Mouse (Mus musculus) MEL-GATA-1-ER (cell line): ENCODE results near the gene Arrdc3.

ENCODE experiments used
- DNase-seq: peaks from one replicate; pipeline ENCODE4 v3.0.0-alpha.2; 2012; ENCODE audit warnings: low read depth; ENCODE audit errors: extremely low read depth

Arrdc3 gene

DNA sequence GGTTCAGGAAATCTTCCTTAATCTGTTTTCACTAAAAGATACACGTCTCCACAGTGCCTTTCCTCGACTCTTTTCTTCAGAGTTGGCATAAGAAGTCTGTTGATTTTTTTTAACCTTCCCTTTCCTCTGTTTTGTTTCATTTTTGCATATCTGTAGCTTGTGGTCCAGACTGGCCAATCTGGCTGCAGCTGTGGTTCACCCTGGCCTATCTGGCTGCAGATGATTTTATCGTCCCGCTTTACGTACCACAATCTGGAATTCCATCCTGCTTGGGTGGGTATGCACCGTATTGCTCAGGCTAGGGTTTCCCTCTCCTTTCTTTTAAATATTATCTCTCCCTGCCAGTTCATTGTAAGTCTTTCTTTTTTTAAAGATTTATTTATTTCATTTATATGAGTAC, 37.8 kb downstream of the Arrdc3 start:
- DNase-seq = no peak

DNA sequence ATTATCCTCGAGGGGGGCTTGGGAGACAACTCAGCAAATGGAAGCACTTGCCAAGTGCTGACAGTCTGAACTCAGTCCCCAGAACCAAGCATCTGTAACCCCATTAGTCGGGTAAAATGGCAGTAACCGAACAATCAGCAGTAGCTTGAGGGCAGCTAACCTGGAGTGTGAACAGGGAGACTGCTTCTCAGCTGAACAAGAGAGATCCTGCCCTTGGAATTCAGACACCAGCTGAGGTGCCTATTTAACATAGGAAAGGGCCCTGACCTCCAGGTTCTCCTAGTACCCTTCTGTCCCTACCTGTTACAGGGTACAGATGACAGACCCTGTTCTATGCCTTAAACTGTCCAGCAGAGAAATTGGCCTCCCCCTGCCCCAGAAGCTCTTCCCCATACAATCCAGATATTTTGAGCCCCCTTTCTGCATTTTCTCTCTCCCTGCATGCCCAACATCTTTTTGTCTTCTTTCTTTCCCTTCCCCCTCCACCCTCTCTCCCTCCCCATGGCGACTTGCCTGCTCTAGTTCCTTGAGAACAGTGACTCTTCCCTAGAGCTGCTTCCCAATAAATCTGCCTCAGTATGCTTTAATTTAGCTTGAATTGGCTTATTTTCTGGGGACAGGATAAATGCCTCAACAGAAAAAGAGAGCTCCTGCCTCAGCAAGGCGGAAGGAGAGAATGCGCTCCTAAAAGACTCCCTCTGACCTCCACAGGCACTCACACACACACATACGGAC, 38.6 kb downstream of the Arrdc3 start:
- DNase-seq = no peak

DNA sequence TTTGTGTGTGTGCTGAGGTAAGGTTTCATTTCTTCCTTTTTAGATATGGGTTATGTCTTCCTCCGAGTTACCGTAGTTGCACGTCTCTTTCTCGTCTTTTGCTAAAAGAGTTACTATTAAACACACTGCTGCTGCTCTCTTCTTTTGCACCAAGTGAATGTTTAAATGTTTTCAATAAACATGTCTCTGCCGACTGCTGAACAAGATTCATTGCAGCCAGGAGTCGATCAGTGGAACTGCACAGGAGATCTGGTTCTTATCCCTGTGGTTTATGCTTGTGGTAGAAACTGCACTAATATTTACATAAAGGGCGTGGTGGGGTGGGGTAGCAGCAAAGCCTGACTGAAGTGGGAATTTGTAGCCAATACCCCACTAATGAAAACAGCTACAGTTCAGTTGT, 45.0 kb downstream of the Arrdc3 start:
- DNase-seq = peak; percentile 72

DNA sequence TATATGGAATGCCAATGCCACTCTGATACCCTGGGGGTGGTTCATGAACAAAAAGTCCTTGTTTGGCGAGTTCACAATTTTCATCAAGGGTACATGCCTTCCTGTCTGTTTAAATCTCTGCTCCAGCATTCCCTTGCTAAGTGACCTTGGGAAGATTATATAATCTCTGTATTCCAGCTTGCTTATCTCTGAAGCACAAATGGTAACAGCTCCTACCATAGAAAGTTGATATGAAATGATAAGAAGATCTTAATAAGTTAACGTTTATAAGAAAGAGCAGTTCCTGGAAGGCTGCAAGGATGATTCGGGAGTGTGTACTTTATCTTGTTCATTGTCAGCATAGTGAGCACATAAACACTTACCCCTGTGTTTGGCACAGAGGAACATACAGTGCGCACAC, 46.8 kb downstream of the Arrdc3 start:
- DNase-seq = no peak

DNA sequence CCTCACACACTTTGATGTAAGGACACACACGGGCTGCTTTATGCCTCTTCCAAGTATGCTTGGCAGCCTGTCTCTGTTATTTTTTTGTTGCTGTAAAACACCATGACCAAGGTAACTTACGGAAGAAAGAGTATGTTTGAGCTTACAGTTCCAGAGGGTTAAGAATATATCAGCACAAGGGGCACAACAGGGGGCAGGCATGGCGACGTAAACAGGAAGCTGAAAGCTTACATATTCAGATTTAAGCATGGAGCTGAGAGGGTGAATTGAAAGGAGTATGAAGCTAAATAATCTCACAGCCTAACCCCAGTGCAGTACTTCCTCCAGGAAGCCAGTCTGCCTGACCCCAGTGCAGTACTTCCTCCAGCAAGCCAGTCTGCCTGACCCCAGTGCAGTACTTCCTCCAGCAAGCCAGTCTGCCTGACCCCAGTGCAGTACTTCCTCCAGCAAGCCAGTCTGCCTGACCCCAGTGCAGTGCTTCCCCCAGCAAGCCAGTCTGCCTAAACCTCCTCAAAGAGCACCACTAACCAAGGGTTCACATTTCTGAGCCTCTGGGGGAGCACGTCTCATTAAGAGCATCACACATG, 49.7 kb downstream of the Arrdc3 start:
- DNase-seq = no peak

DNA sequence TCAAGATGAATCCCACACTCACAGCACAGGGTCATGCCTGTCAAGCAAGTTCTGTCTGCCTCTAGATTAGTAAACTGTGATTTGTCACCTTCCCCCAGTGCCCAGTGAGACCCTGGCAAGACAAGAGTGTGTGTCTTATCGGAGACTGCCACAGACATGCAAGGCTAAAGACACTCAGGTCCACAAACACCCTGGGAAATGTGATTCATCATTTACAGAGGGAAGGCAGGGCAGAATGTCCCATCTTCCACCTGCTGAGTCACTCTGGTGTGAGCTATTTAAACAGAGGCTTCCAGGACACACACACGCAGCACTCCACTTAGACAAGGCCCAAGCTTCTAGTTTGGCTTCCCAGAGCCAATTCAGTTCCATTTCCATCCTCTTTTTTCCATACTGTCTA, 53.2 kb downstream of the Arrdc3 start:
- DNase-seq = no peak

DNA sequence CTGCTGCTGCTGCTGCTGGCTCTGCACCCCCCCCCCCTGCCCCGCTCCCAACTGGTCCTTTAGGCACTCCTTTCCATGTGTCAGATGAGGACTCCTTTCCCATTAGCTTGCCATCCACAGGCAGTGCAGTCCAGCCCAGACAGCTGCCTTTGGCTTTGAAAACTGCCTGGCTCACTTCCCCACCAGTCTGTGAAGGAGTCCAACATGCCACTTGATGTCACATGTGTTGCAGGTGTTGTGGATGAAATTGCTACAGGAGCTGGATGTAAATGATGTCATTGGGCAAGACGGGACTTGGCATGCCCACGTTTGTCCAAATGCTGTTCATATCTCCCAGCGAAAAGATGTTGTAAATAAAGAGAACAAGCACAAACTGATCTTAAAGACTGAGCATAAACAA, 56.0 kb downstream of the Arrdc3 start:
- DNase-seq = no peak

DNA sequence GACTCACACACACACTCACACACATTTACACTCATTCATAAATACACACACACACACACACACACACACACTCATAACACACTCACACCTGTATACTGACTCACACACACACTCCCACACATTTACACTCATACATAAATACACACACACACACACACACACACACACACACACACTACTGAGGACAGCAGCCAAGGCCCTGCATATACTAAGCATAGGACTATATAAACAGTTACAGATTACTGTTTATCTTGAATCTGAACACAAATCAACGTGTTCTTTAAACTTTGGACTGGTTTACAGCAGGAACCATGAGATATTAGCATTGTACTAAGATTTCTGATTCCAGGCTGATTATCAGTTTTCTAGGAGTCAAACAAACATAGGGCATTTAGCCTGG, 56.7 kb downstream of the Arrdc3 start:
- DNase-seq = no peak

DNA sequence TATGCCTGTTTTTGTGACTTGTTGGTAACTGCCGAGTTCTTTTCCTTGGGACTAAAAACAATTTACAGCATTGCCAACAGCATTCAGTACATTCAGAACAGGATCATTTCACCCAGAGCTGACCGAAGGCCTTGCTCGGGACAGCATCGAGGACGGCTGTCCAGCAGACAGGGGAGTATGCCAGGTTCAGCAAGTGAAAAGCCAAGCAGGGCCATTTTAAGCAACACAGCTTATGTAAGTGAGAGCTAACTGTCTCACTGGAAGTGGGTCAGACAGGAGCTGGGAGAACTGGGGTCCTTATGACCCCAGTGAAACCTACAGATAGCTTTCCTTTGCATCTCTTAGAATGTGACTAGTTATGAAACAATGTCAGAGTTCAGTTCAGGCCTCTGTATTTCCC, 57.2 kb downstream of the Arrdc3 start:
- DNase-seq = no peak

DNA sequence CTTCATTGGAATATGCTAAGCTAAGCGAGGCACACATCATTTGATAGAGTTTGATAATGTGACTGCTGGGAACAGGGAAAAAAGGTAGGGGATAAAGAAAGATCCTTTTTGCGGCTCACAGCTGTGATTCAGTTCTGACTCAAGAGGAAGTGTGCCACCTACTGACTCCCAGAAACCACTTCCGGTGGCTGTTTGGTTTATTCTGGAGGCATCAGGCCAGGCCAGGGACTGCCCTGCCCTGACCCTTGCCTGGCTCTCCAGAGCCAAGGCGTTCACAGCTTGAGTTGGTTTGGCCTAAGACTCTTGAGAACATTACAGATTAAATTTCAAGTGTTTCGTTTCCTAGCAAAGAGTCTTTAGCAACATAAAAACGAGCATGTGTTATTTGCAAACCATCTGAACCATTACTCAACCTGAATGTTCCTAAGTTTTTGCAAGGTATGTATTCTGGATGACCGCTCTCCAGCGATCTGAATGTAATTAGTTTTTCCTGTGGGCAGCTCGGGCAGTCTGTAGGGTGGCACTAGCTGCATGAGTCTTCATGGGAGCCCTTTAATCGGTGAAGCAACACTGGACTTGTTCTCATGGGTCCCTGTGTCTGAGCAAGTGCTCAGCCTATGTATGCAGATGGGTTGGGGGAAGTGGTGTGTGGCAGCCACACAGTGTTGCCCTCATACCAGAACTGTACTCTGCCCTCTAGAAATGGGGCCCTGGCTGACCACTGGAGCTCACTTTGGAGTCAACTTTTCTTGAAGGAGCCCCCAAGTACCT, 57.9 kb downstream of the Arrdc3 start:
- DNase-seq = no peak

DNA sequence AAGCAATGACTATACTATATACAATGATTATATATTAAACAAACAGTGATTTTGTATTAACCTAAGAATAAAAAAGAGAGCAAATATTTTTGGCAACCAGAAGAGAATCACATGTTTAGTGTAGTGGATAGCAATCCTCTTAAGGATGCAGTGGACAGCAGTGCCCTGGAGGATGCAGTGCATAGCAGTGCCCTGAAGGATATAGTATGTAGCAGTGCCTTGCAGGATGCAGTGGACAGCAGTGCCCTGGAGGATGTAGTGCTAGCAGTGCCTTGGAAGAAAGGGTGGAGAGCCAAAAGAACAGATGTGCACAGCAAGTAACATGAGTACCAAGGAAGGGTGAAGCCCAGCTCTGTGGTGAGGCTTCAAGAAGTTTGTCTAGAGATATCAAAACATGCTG, 61.3 kb downstream of the Arrdc3 start:
- DNase-seq = no peak
